Mouse (Mus musculus) olfactory bulb, adult 2 months (tissue): ENCODE results near the gene Nfib.

Source experiments
- CTCF ChIP-seq: fragments of 200-500 bp; IDR thresholded peaks from 2 replicates; pipeline ENCODE4 v1.5.1; 2012; ENCODE audit warnings: low read depth, mild to moderate bottlenecking, low read length, moderate library complexity; ENCODE audit not compliant: insufficient read depth
- POLR2A ChIP-seq: fragments of 200-500 bp; IDR thresholded peaks from 2 replicates; pipeline ENCODE4 v1.6.1; 2012; ENCODE audit warnings: mild to moderate bottlenecking, low read depth, low read length, moderate library complexity; ENCODE audit not compliant: insufficient read depth

GRCm38 (mm10) chr4:82589345-82589890 lies 116.1 kb downstream of the Nfib start:
- TF ChIP-seq CTCF = no peak
- TF ChIP-seq POLR2A = no peak
